Comparison of ENCODE assay signal across 31 mouse cellular contexts in the genomic region with DNA sequence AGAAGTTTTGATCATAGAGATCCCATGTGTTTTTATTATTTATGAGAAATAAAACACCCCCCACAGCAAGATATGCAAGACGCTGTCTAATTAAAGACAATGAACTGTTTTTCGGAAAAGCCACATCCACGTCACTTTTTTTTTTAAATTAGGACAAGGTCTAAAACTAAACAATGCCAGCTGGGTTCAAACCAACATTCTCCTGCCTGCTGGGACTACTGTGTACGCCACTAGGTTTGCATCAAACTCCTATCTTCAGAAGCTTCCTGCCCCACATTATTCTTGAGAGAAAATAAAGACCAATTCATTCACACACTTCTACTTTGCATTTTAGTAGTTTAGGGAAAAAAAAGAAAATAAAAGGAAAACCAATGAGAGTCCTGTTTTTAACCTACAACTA. TPM values are rescaled to one million over a fixed set of nuclear protein-coding genes. Genes with fewer than 3 reads are reported as not detected.
DNase-seq lines count a peak whose midpoint lies in the region; ATAC-seq and TF ChIP-seq lines count a peak whose summit lies in the region.
"Had no signal": no experiment of that assay in that cellular context is flagged by ENCODE, and none has a peak within 500 bp of the region (broad histone marks: within the 10 kb centered on the region; RNA-seq: fewer than 3 reads in every experiment).

No protein-coding gene starts in this region.

- 50% methylated on average over 4 of the region's 4 CpGs for WGBS in kidney, adult 2 months
- 41% methylated on average over 4 of the region's 4 CpGs for WGBS in limb, embryonic 12.5 days
- 81% methylated on average over 4 of the region's 4 CpGs for WGBS in limb, embryonic 10.5 days
- 74% methylated on average over 4 of the region's 4 CpGs for WGBS in neural tube, embryonic 15.5 days

- peak overlapping the region; percentile 23 for H3K4me2 ChIP-seq in limb, embryonic 12.5 days
- H3K4me2 ChIP-seq in neural tube, embryonic 15.5 days, result no peak overlapping the region
- H3K4me2 ChIP-seq: embryonic facial prominence, embryonic 12.5 days; embryonic facial prominence, embryonic 15.5 days; heart, embryonic 13.5 days; hindbrain, embryonic 12.5 days; hindbrain, embryonic 15.5 days had no signal

- no peak for TF ChIP-seq POLR2A in kidney, adult 2 months (IDR thresholded peaks at IDR 0.05; ENCODE audit: low read depth, low read length)

- no peak overlapping the region for H3K9ac ChIP-seq in limb, embryonic 12.5 days (replicated peaks)
- H3K9ac ChIP-seq in neural tube, embryonic 15.5 days (replicated peaks), result no peak overlapping the region
- H3K9ac ChIP-seq: embryonic facial prominence, embryonic 12.5 days; embryonic facial prominence, embryonic 15.5 days; forebrain, postnatal 0 days; heart, embryonic 13.5 days; hindbrain, embryonic 12.5 days; hindbrain, embryonic 15.5 days had no signal

- intact Hi-C loops in gastrocnemius, adult 2 months (cut with DNase I), result no loop called here

- H3K4me1 ChIP-seq in kidney, adult 2 months (ENCODE audit: control insufficient read depth, insufficient read depth, low read length), result no peaks in the 10 kb centered on the region; the same call in 1 of the 2 replicates
- H3K4me1 ChIP-seq in limb, embryonic 12.5 days (replicated peaks), result peaks cover 12% of the 10 kb centered on the region
- H3K4me1 ChIP-seq in limb, embryonic 10.5 days, result no peaks in the 10 kb centered on the region
- peaks cover 15% of the 10 kb centered on the region for H3K4me1 ChIP-seq in neural tube, embryonic 15.5 days
- H3K4me1 ChIP-seq: embryonic facial prominence, embryonic 12.5 days; embryonic facial prominence, embryonic 15.5 days had no signal

- TF ChIP-seq CTCF in gastrocnemius, adult 2 months (IDR thresholded peaks at IDR 0.05), result no peak
- TF ChIP-seq CTCF in kidney, adult 2 months (conservative IDR thresholded peaks at IDR 0.05; ENCODE audit: insufficient read depth, insufficient read length, low read depth, low read length), result no peak

- peak overlapping the region; percentile 39; the same call in 1 of the 2 replicates for H3K27ac ChIP-seq in gastrocnemius, adult 2 months
- no peak overlapping the region for H3K27ac ChIP-seq in kidney, adult 2 months (ENCODE audit: insufficient read depth, low read depth, low read length)
- H3K27ac ChIP-seq in limb, embryonic 12.5 days, result peak overlapping the region; percentile 25; the same call in 1 of the 2 replicates
- H3K27ac ChIP-seq in limb, embryonic 10.5 days, result no peak overlapping the region
- H3K27ac ChIP-seq in neural tube, embryonic 15.5 days (replicated peaks), result 0 out of 2 replicates have a peak overlapping the region, but pooled peaks have one; percentile 5
- H3K27ac ChIP-seq: embryonic facial prominence, embryonic 12.5 days; embryonic facial prominence, embryonic 15.5 days; heart, embryonic 13.5 days; hindbrain, embryonic 12.5 days; hindbrain, embryonic 15.5 days had no signal

- H3K9me3 ChIP-seq in limb, embryonic 12.5 days, result no peaks in the 10 kb centered on the region
- H3K9me3 ChIP-seq in limb, embryonic 10.5 days (replicated peaks), result no peaks in the 10 kb centered on the region
- no peaks in the 10 kb centered on the region for H3K9me3 ChIP-seq in neural tube, embryonic 15.5 days (replicated peaks)
- H3K9me3 ChIP-seq: embryonic facial prominence, embryonic 12.5 days; embryonic facial prominence, embryonic 15.5 days; heart, embryonic 13.5 days; hindbrain, embryonic 12.5 days; hindbrain, embryonic 15.5 days had no signal

- H3K36me3 ChIP-seq in kidney, adult 2 months (ENCODE audit: control insufficient read depth, insufficient read depth, low read length), result no peaks in the 10 kb centered on the region
- no peaks in the 10 kb centered on the region; the same call in 1 of the 2 replicates for H3K36me3 ChIP-seq in limb, embryonic 12.5 days
- peaks cover 14% of the 10 kb centered on the region for H3K36me3 ChIP-seq in limb, embryonic 10.5 days
- no peaks in the 10 kb centered on the region for H3K36me3 ChIP-seq in neural tube, embryonic 15.5 days
- H3K36me3 ChIP-seq: embryonic facial prominence, embryonic 12.5 days; embryonic facial prominence, embryonic 15.5 days; hindbrain, embryonic 12.5 days; hindbrain, embryonic 15.5 days had no signal

- H3K27me3 ChIP-seq in kidney, adult 2 months (replicated peaks; ENCODE audit: control insufficient read depth, insufficient read depth, low read length), result no peaks in the 10 kb centered on the region
- H3K27me3 ChIP-seq in limb, embryonic 12.5 days, result no peaks in the 10 kb centered on the region
- no peaks in the 10 kb centered on the region for H3K27me3 ChIP-seq in limb, embryonic 10.5 days (ENCODE audit: low read depth, poor library complexity, severe bottlenecking)
- no peaks in the 10 kb centered on the region for H3K27me3 ChIP-seq in neural tube, embryonic 15.5 days (replicated peaks)
- H3K27me3 ChIP-seq: embryonic facial prominence, embryonic 12.5 days; embryonic facial prominence, embryonic 15.5 days; heart, embryonic 13.5 days; hindbrain, embryonic 12.5 days; hindbrain, embryonic 15.5 days had no signal

- H3K4me3 ChIP-seq in gastrocnemius, adult 2 months, result no peak overlapping the region
- no peak overlapping the region for H3K4me3 ChIP-seq in kidney, adult 2 months (ENCODE audit: insufficient read depth, low read depth, low read length)
- no peak overlapping the region for H3K4me3 ChIP-seq in limb, embryonic 12.5 days (replicated peaks)
- H3K4me3 ChIP-seq in limb, embryonic 10.5 days, result no peak overlapping the region
- H3K4me3 ChIP-seq in neural tube, embryonic 15.5 days (replicated peaks), result no peak overlapping the region
- H3K4me3 ChIP-seq: embryonic facial prominence, embryonic 12.5 days; embryonic facial prominence, embryonic 15.5 days; heart, embryonic 13.5 days; hindbrain, embryonic 12.5 days; hindbrain, embryonic 15.5 days had no signal

- no peak for ATAC-seq in limb, embryonic 12.5 days (ENCODE audit: insufficient number of reproducible peaks, insufficient read depth, low FRiP score, low TSS enrichment, low read depth)
- no peak for ATAC-seq in neural tube, embryonic 15.5 days (ENCODE audit: low FRiP score)
- ATAC-seq: activated CD4-positive, CD25-positive, alpha-beta regulatory T cell, adult 4 months; forebrain, embryonic 14.5 days; forebrain, postnatal 0 days had no signal

- no peak for DNase-seq in gastrocnemius, adult 2 months
- DNase-seq in gastrocnemius, postnatal 10 days, result no peak
- DNase-seq in kidney, adult 2 months, result peak; percentile 27
- DNase-seq in kidney, postnatal 14 days, result no peak
- no peak for DNase-seq in limb, embryonic 10.5 days (ENCODE audit: low spot score)
- no peak for DNase-seq in neural tube, embryonic 10.5 days (ENCODE audit: extremely low spot score, low spot score)
- DNase-seq: adrenal gland, adult 8-10 months; adrenal gland, postnatal 25 days; cerebellum, adult 9-10 months; cerebellum, postnatal 25 days; forebrain, postnatal 0 days; gastrocnemius, postnatal 36 days had no signal

RNA-seq across cellular contexts. Expression of gene Zfp91, which starts 8.2 kb away (rescaled TPM):
- 100 to 1,000 TPM; 135 to 138 TPM for total RNA-seq in gastrocnemius, adult 2 months (2021)
- 10 to 100 TPM; 68.7 to 69.4 TPM for total RNA-seq in gastrocnemius, postnatal 10 days (2021)
- 15.7 and 17.7 TPM in 2 replicates for polyA plus RNA-seq in kidney, adult 2 months (2012; rRNA removed)
- 16.5 and 17.1 TPM in 2 replicates for polyA plus RNA-seq in limb, embryonic 12.5 days (2016; fragmentation: Nextera tagmentation; extraction: Ambion mirVana)
- polyA plus RNA-seq in limb, embryonic 10.5 days (2016; fragmentation: Nextera tagmentation; extraction: Ambion mirVana), result 11.0 and 13.5 TPM in 2 replicates
- polyA plus RNA-seq in neural tube, embryonic 15.5 days (2015; fragmentation: Nextera tagmentation; extraction: Ambion mirVana), result 12.3 and 12.9 TPM in 2 replicates

RNA-seq across cellular contexts. Expression of gene Lpxn, which starts 8.3 kb away (rescaled TPM):
- total RNA-seq in gastrocnemius, adult 2 months (2021), result under 1 TPM in 1 of 2 experiments, not detected in 1; 0.17 TPM
- 1 to 10 TPM in 1 of 2 experiments, under 1 TPM in 1; 0.85 to 1.1 TPM for total RNA-seq in gastrocnemius, postnatal 10 days (2021)
- polyA plus RNA-seq in kidney, adult 2 months (2012; rRNA removed), result 1.8 and 3.2 TPM in 2 replicates
- 0.98 and 1.3 TPM in 2 replicates for polyA plus RNA-seq in limb, embryonic 12.5 days (2016; fragmentation: Nextera tagmentation; extraction: Ambion mirVana)
- polyA plus RNA-seq in limb, embryonic 10.5 days (2016; fragmentation: Nextera tagmentation; extraction: Ambion mirVana), result 0.68 and 0.78 TPM in 2 replicates
- 1.2 and 4.0 TPM in 2 replicates for polyA plus RNA-seq in neural tube, embryonic 15.5 days (2015; fragmentation: Nextera tagmentation; extraction: Ambion mirVana)

RNA-seq across cellular contexts. Expression of gene Cntf, which starts 22.3 kb away (rescaled TPM):
- total RNA-seq in gastrocnemius, adult 2 months (2021), result 1 to 10 TPM; 1.8 to 2.2 TPM
- 1 to 10 TPM; 4.4 to 4.6 TPM for total RNA-seq in gastrocnemius, postnatal 10 days (2021)
- 2.9 and 3.6 TPM in 2 replicates for polyA plus RNA-seq in kidney, adult 2 months (2012; rRNA removed)
- 1.7 and 2.3 TPM in 2 replicates for polyA plus RNA-seq in limb, embryonic 12.5 days (2016; fragmentation: Nextera tagmentation; extraction: Ambion mirVana)
- polyA plus RNA-seq in limb, embryonic 10.5 days (2016; fragmentation: Nextera tagmentation; extraction: Ambion mirVana), result 1.8 and 2.2 TPM in 2 replicates
- polyA plus RNA-seq in neural tube, embryonic 15.5 days (2015; fragmentation: Nextera tagmentation; extraction: Ambion mirVana), result 1.0 and 1.1 TPM in 2 replicates

RNA-seq across cellular contexts. Expression of gene Gm5244, which starts 58.8 kb away (rescaled TPM):
- total RNA-seq in gastrocnemius, adult 2 months (2021), result not detected
- total RNA-seq in gastrocnemius, postnatal 10 days (2021), result not detected
- not detected in 2 replicates for polyA plus RNA-seq in kidney, adult 2 months (2012; rRNA removed)
- not detected in 2 replicates for polyA plus RNA-seq in limb, embryonic 12.5 days (2016; fragmentation: Nextera tagmentation; extraction: Ambion mirVana)
- not detected in 2 replicates for polyA plus RNA-seq in limb, embryonic 10.5 days (2016; fragmentation: Nextera tagmentation; extraction: Ambion mirVana)
- not detected in 2 replicates for polyA plus RNA-seq in neural tube, embryonic 15.5 days (2015; fragmentation: Nextera tagmentation; extraction: Ambion mirVana)
- total RNA-seq: adrenal gland, adult 8-10 months; adrenal gland, postnatal 25 days; common myeloid progenitor, adult 5-6 weeks; ES-E14; forebrain, postnatal 0 days; gastrocnemius, adult 8-10 months; gastrocnemius, postnatal 36 days; granulocyte monocyte progenitor cell, adult 5-6 weeks; heart, adult 8-10 months; heart, postnatal 25 days; hematopoietic stem cell, adult 5-6 weeks had no signal
- polyA plus RNA-seq: activated CD4-positive, CD25-positive, alpha-beta regulatory T cell, adult 4 months; embryonic facial prominence, embryonic 12.5 days; embryonic facial prominence, embryonic 15.5 days; forebrain, embryonic 11.5 days; forebrain, embryonic 14.5 days; forebrain, postnatal 0 days; frontal cortex, adult 2 months; heart, embryonic 13.5 days; heart, embryonic 16.5 days; hindbrain, embryonic 12.5 days; hindbrain, embryonic 15.5 days had no signal

Comparison
In these comparisons a context has a peak if more than half of its experiments do, and no peak if none do; other contexts are left out.
1. H3K27ac ChIP-seq: peak in gastrocnemius, adult 2 months (single experiment), limb, embryonic 12.5 days (single experiment) and neural tube, embryonic 15.5 days (single experiment); none in kidney, adult 2 months (single experiment) and limb, embryonic 10.5 days (single experiment).